Mouse (Mus musculus): Measurements from ENCODE around the gene Psmb11.

- no peak for TF ChIP-seq USF1 (IDR thresholded peaks at IDR 0.05; ENCODE audit: low read depth)
- no peak for TF ChIP-seq CTCF (IDR thresholded peaks at IDR 0.05; ENCODE audit: control insufficient read depth, insufficient read depth, insufficient read length)
- no peak for TF ChIP-seq MYOD1 (IDR thresholded peaks at IDR 0.05; ENCODE audit: control insufficient read depth, insufficient read length, low read depth)
Measured at GRCm38 (mm10) chr14:54640121-54640520, 18.9 kb downstream of the Psmb11 start.

Data from C2C12 (cell line).